Mouse (Mus musculus) bone marrow macrophage, adult 2 months (primary cell): ENCODE results near the gene Fam160b1.

ENCODE experiments used
- CTCF ChIP-seq: IDR thresholded peaks from 2 replicates; pipeline ENCODE4 v1.5.1; 2012; ENCODE audit warnings: low read depth, mild to moderate bottlenecking, low read length, moderate library complexity
- POLR2A ChIP-seq: IDR thresholded peaks from 2 replicates; pipeline ENCODE4 v1.6.1; 2012; ENCODE audit warnings: mild to moderate bottlenecking, low read depth, low read length, borderline replicate concordance

GRCm38 (mm10) chr19:57377043-57377703 is 16.7 kb downstream of the Fam160b1 start:
- TF ChIP-seq CTCF (no peak), POLR2A (no peak)
